Mouse (Mus musculus): ENCODE measurements around the gene Rpa1. TPM values are rescaled to one million over a fixed set of nuclear protein-coding genes. Genes with fewer than 3 reads are reported as not detected.

The Rpa1 gene
- total and polyA plus RNA-seq, 2 experiments = 10.5 to 21.4 TPM

GRCm38 (mm10) chr11:75282496-75283120 lies 65.5 kb downstream of the Rpa1 start:
- Histone ChIP-seq H3K27ac (replicated peaks; ENCODE audit: insufficient read depth, low read depth, low read length) (no peak overlapping the region), H3K4me3 (ENCODE audit: insufficient read depth, low read depth, low read length) (no peak overlapping the region), H3K27me3 (ENCODE audit: control insufficient read depth, insufficient read depth, low read length) (no peaks in the 10 kb centered on the region), H3K4me1 (ENCODE audit: control insufficient read depth, insufficient read depth, low read length) (peaks cover 2% of the 10 kb centered on the region; the same call in 1 of the 2 replicates), H3K9ac (ENCODE audit: low read depth, low read length) (no peak overlapping the region), H3K79me2 (ENCODE audit: control insufficient read depth, insufficient read depth, low read length) (no peaks in the 10 kb centered on the region), H3K36me3 (ENCODE audit: control insufficient read depth, insufficient read depth, low read length) (no peaks in the 10 kb centered on the region)
- TF ChIP-seq POLR2A (IDR thresholded peaks at IDR 0.05; ENCODE audit: extremely low read depth, insufficient read depth, low read length) = no peak
- TF ChIP-seq CTCF (IDR thresholded peaks at IDR 0.05; ENCODE audit: low read depth, low read length) = no peak
- DNase-seq (ENCODE audit: extremely low read depth, low read depth, low spot score) = peak; percentile 39
- WGBS = 23% methylated on average over 13 of the region's 13 CpGs

DNA sequence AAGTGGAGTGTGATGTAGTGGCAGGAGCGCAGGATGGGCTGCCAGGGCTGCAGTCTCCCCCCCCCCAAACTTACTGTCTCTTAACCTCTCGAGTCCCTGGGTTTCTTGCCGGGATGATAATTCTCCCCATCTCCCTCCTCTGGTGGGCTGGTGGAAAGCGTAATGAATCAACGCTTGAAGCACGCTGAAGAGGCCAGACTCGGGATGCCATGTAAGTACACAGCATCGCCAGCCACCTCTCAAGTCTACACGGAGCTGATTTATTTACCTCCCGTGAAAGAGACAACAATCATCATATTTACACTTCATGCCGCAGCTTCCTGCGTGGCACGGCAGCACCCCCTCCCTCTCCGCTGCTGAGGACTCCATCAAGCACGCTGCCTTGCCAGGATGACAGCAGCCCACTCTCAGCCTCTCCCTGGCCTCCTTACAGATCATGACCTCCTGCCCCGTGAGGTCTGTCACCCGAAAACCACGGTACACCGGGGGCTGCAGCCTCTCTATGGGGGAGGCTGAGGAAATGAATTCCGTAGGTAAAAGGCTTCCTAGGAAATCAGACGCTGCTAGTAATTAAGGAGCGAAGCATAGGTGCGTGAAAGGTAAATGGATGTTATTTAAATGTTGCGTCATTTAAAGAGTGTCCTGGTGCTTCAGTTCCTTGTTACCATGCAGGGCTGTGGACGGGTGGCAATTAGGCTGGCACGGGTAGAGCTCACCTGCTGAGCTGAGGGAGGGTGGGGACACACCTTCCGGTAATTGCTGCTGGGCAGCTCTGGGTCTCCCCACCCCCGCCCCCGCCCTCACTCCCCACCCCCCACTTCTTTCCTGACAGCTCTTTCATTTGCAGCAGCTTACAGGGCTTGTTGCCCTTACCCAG lies 66.5 kb downstream of the Rpa1 start:
- H3K4me3 ChIP-seq (ENCODE audit: insufficient read depth, low read depth, low read length) = no peak overlapping the region
- H3K4me1 ChIP-seq (ENCODE audit: control insufficient read depth, insufficient read depth, low read length) = peaks cover 2% of the 10 kb centered on the region
- no peaks in the 10 kb centered on the region for H3K79me2 ChIP-seq (ENCODE audit: control insufficient read depth, insufficient read depth, low read length)
- TF ChIP-seq POLR2A (IDR thresholded peaks at IDR 0.05; ENCODE audit: extremely low read depth, insufficient read depth, low read length) (no peak), CTCF (IDR thresholded peaks at IDR 0.05; ENCODE audit: low read depth, low read length) (no peak)
- no peak overlapping the region for H3K9ac ChIP-seq (ENCODE audit: low read depth, low read length)
- no peaks in the 10 kb centered on the region for H3K36me3 ChIP-seq (ENCODE audit: control insufficient read depth, insufficient read depth, low read length)
- no peaks in the 10 kb centered on the region for H3K27me3 ChIP-seq (ENCODE audit: control insufficient read depth, insufficient read depth, low read length)
- WGBS = 49% methylated on average over 29 of the region's 29 CpGs
- no peak for DNase-seq (ENCODE audit: extremely low read depth, low read depth, low spot score)
- no peak overlapping the region for H3K27ac ChIP-seq (replicated peaks; ENCODE audit: insufficient read depth, low read depth, low read length)

DNA sequence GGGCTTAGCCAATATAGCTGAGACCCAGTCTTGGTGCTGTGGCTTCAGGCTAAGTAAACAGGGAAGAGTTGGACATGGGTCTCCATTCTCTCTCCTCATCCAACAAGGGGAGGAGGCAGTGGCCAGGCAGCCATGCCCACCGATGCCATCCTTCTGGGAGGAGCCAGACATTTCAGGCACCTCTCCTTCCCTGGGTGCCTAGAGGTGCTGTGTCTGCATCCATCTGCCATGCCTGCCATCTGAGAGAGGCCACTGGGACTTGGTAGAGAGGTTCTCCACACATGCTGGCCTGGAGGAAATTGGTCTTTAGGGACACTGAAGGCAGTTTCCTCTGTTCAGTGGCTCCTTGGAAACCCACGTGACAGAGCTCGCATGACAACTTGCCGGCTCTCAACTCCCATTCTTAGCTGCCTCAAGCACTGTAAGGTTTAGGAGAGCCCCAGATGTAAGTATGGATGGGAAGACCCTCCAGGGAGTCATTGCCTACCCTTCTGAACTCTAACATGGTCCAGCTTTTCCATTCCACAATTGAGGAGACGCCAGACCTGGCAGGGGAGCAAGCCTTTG lies 67.6 kb downstream of the Rpa1 start:
- DNase-seq (ENCODE audit: extremely low read depth, low read depth, low spot score) = no peak
- Histone ChIP-seq H3K36me3 (ENCODE audit: control insufficient read depth, insufficient read depth, low read length) (no peaks in the 10 kb centered on the region), H3K4me3 (ENCODE audit: insufficient read depth, low read depth, low read length) (no peak overlapping the region), H3K9ac (ENCODE audit: low read depth, low read length) (no peak overlapping the region), H3K27ac (replicated peaks; ENCODE audit: insufficient read depth, low read depth, low read length) (no peak overlapping the region), H3K79me2 (ENCODE audit: control insufficient read depth, insufficient read depth, low read length) (no peaks in the 10 kb centered on the region), H3K27me3 (ENCODE audit: control insufficient read depth, insufficient read depth, low read length) (no peaks in the 10 kb centered on the region), H3K4me1 (ENCODE audit: control insufficient read depth, insufficient read depth, low read length) (peaks cover 2% of the 10 kb centered on the region)
- no peak for TF ChIP-seq POLR2A (IDR thresholded peaks at IDR 0.05; ENCODE audit: extremely low read depth, insufficient read depth, low read length)
- WGBS = 84% methylated on average over 5 of the region's 5 CpGs

- Histone ChIP-seq H3K9ac (ENCODE audit: low read depth, low read length) (no peak overlapping the region), H3K36me3 (ENCODE audit: control insufficient read depth, insufficient read depth, low read length) (no peaks in the 10 kb centered on the region), H3K27ac (replicated peaks; ENCODE audit: insufficient read depth, low read depth, low read length) (no peak overlapping the region), H3K27me3 (ENCODE audit: control insufficient read depth, insufficient read depth, low read length) (no peaks in the 10 kb centered on the region), H3K79me2 (ENCODE audit: control insufficient read depth, insufficient read depth, low read length) (no peaks in the 10 kb centered on the region), H3K4me1 (ENCODE audit: control insufficient read depth, insufficient read depth, low read length) (peaks cover 2% of the 10 kb centered on the region), H3K4me3 (ENCODE audit: insufficient read depth, low read depth, low read length) (no peak overlapping the region)
- TF ChIP-seq CTCF (IDR thresholded peaks at IDR 0.05; ENCODE audit: low read depth, low read length) (no peak), POLR2A (IDR thresholded peaks at IDR 0.05; ENCODE audit: extremely low read depth, insufficient read depth, low read length) (no peak)
- DNase-seq (ENCODE audit: extremely low read depth, low read depth, low spot score) = no peak
- 72% methylated on average over 5 of the region's 5 CpGs for WGBS
Observed at GRCm38 (mm10) chr11:75280066-75280410, 68.1 kb downstream of the Rpa1 start.

DNA sequence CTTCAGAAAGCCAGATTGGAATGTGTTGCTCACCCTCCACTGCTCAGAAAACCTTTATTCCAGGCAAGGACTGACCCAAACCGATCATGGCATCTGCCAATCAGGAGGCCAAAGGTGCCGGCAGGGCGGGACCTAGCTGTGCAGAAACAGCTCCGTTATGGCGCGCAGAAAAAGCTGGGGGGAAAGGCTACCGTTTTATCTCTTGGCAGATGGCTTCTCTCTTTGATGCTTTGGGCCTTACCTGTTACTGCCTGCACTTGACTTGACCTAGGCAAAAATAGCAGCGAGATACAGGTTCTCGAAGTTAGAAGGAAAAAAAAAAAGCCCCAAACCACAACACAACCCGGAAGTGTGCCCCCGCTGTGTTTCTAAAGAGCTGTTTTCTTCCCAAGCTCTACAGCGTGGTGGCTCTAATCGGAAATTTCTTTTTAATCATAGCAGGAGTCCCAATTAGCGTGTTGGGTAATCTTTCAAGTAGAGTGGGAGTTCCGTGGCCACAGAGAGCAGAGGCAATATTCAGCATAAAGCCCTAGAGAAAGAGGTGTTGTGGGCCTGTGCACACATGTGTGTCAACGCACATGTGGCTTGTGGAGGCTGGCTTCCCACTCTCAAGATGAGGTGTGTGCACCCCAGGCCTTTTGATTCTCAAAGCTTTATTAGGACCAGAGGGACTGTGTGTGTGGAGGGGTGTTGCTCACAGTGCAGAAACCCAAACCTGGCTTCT lies 68.6 kb downstream of the Rpa1 start:
- no peaks in the 10 kb centered on the region for H3K36me3 ChIP-seq (ENCODE audit: control insufficient read depth, insufficient read depth, low read length)
- no peaks in the 10 kb centered on the region for H3K27me3 ChIP-seq (ENCODE audit: control insufficient read depth, insufficient read depth, low read length)
- 12% methylated on average over 16 of the region's 16 CpGs for WGBS
- H3K27ac ChIP-seq (replicated peaks; ENCODE audit: insufficient read depth, low read depth, low read length) = no peak overlapping the region
- peaks cover 2% of the 10 kb centered on the region for H3K4me1 ChIP-seq (ENCODE audit: control insufficient read depth, insufficient read depth, low read length)
- peak overlapping the region; percentile 35; the same call in 1 of the 2 replicates for H3K9ac ChIP-seq (ENCODE audit: low read depth, low read length)
- H3K4me3 ChIP-seq (ENCODE audit: insufficient read depth, low read depth, low read length) = peak overlapping the region; percentile 48
- H3K79me2 ChIP-seq (ENCODE audit: control insufficient read depth, insufficient read depth, low read length) = no peaks in the 10 kb centered on the region
- peak; percentile 51 for DNase-seq (ENCODE audit: extremely low read depth, low read depth, low spot score)
- TF ChIP-seq CTCF (IDR thresholded peaks at IDR 0.05; ENCODE audit: low read depth, low read length) (no peak), POLR2A (IDR thresholded peaks at IDR 0.05; ENCODE audit: extremely low read depth, insufficient read depth, low read length) (no peak)
